Mouse (Mus musculus) left cerebral cortex, postnatal 10 days (tissue): ENCODE results near the gene Aff4. TPM values are rescaled to one million over a fixed set of nuclear protein-coding genes. Genes with fewer than 3 reads are reported as not detected.

Experiments used
- DNase-seq, 2 experiments: peaks; one replicate each; pipeline ENCODE4 v3.0.0; 2021 to 2022; ENCODE audit warnings: low spot score in 2 of 2, mixed read lengths in 1 of 2; ENCODE audit errors: extremely low spot score in 1 of 2
- intact Hi-C: fragments of 180-260 bp; cut with DNase I; formaldehyde crosslinking; loops from one replicate; pipeline ENCODE4 v1.15.1; 2025
- total RNA-seq, 2 experiments: library from RNA; stranded (reverse); gene quantifications; 2 replicates each; pipeline ENCODE4 v1.2.3; 2021

Gene Aff4
- total RNA-seq, 2 experiments from 2014 or later = 172 to 173 TPM

DNA sequence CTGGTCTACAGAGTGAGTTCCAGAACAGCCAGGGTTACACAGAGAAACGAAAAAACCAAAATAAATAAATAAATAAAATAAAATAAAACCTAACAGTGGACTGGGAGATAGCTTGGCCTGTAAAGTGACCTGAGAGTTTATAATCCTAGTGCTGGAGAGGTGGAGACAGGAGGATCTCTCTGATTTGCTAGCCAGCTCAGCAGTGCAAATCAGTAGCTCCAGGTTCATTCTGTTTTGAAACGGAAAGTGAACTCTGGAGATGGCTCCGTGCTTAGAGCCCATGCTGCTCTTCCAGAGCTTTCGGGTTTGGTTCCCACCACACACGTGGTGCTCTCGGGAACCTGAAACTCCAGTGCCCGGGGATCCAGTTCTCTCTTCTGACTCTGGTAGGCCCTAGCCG is 97.4 kb downstream of the Aff4 start:
- intact Hi-C loops = loop anchor here (10.0 kb wide), 1 partner anchor 863 kb away; no protein-coding TSS in a partner anchor
- DNase-seq = no peak

- peak in 1 of 2 experiments; percentile 54 for DNase-seq
- intact Hi-C loops = loop anchor here (10.0 kb wide), 1 partner anchor 864 kb away; no protein-coding TSS in a partner anchor
Observed at GRCm38 (mm10) chr11:53448529-53448928, 97.9 kb downstream of the Aff4 start.

DNA sequence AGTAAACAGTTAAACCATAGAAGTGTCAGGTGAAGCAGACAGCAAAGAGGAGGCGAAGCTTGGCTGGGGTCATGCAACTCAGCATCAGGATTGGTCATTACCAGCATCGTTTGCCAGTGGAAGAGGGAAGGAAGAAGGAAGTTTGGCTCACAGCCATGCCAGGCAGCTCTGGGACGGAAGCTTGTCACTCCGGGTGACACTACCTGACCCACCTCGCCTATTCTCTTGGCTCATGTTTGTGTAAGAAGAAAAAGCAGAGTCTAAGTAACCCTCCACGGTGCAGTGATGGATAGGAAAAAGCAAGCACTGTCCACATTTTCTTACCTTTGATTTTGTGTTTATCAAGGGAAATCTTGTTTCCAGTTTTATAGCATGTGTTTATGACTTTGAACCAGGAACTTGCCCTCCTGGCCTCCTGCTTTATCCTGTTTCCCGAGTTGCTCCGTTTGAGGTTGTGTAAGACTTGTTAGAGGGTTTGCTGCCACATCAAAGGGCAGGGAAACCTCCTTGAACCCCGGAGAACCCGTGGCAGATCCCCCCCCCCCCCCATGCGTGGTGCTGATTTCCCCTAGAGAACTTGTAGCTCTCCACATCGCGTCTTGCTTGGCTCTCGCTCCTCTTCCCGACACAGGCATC is 99.6 kb downstream of the Aff4 start:
- peak in 1 of 2 experiments; percentile 36 for DNase-seq
- intact Hi-C loops = no loop called here

- intact Hi-C loops = no loop called here
- peak in 1 of 2 experiments; percentile 10 for DNase-seq
Observed at GRCm38 (mm10) chr11:53451361-53451760, 100.7 kb downstream of the Aff4 start.

DNA sequence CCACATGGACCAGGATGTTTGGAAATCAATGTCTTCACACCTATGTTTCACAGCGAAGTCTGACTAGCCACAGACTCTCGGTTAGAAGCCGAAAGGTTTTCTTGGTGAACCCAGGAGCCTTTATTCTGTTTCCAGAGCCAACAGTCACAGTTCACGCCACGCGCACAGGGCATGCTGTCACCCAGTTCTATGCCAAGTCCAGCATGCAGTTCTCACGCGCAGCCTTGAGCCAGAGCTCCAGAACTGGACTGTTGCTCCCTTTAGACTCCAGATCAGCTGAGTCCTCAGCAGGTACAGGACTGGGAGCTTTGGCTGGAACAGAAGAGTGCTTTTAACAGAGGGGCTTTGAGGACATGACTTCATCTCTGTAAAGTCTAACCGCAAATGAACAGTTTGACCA is 101.8 kb downstream of the Aff4 start:
- peak in 1 of 2 experiments; percentile 10 for DNase-seq
- intact Hi-C loops = no loop called here

DNA sequence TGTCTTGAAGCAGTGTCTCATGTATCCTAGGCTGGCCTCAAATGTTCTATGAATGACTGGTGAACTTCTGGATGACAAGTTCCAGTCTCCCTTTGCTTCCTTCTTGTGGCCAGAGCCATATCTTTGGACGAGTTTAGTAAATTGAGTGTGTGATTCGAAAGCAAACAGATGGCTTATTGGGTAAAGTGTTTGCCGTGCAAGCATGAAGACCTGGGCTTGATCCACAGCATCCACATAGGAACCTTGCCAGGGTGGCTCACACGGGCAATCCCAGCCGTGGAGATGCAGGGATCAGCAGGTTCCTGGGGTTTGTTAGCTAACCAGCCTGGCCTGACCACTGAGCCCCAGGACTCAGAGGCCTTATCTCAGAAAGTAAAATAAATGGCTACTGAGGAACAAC is 102.4 kb downstream of the Aff4 start:
- intact Hi-C loops = no loop called here
- peak in 1 of 2 experiments; percentile 12 for DNase-seq

- DNase-seq = peak in 1 of 2 experiments; percentile 82
- intact Hi-C loops = no loop called here
Observed at GRCm38 (mm10) chr11:53456474-53457371, 106.1 kb downstream of the Aff4 start, which contains the start of the genes Gm10447 and Shroom1. TSS of gene Gm10447 (minus strand) at chr11:53457110. TSS of gene Shroom1 (plus strand) at chr11:53457205.

DNA sequence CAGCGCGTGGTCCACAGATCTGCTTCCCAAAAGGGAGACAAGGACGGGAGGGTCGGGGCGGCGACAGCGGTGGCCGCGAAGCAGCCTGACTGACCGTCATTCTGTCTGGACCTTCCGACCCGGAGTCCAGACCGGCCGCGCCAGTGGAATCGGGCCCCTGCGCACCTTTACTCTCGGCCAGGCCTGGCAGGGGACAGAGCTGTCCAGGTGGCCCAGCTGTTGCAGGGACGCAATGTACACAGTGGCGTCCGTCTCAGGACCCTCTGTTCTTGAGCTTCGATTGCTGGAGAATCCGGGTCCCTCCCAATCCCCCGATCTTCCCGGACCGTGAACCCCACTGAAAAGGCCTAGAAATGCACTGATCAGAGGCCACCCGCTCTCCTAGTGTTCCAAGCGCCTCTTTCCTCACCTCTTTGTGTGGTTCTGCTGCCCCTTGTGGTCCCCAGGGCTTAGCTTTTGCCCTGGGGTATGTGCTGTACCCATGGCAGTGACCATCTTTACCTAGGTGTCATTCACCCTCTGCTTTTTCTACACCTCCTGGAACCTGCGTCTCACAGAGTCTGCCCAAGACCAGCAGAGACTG is 106.8 kb downstream of the Aff4 start:
- DNase-seq = peak in 1 of 2 experiments; percentile 25
- intact Hi-C loops = no loop called here

- no peak for DNase-seq
- intact Hi-C loops = no loop called here
Observed at GRCm38 (mm10) chr11:53458996-53459395, 108.4 kb downstream of the Aff4 start.

- no peak for DNase-seq
- intact Hi-C loops = no loop called here
Observed at GRCm38 (mm10) chr11:53460192-53460591, 109.6 kb downstream of the Aff4 start.

GRCm38 (mm10) chr11:53461727-53462126 is 111.1 kb downstream of the Aff4 start:
- no peak for DNase-seq
- intact Hi-C loops = no loop called here

- intact Hi-C loops = no loop called here
- peak; percentile 44 to 62 for DNase-seq
Observed at GRCm38 (mm10) chr11:53463551-53464424, 113.2 kb downstream of the Aff4 start.

DNA sequence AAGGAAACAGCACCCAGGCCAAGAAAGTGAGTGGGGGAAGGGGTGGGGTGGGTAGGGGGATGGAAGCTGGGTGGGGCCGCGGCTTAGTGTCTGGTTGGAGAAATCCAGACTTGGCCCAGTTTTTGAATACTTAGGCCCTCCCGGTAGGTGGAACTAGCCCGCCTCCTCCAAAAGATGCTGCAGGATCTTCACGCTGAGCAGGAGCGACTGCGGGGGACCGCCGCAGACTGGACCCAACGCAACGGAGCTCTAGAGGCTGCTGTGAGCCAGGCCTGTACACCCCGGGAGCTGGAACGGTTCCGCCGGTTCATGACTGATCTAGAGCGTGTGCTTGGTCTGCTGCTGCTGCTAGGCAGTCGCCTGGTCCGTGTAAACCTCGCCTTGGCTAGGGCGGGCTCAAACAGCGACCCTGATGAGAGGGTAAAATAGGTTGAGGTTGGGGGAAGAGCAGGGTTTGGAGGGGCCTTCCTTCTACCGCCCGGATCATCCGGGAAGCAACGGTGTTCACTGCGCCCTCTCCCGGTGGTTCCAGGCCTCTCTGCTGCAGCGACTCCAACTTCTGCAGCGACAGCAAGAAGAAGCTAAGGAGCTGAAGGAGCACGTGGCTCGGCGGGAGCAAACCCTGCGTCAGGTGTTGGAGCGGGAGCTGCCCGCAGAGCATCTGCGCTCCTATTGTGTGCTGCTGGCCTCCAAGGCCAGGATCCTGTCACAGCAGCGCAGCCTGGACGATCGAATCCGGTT is 115.8 kb downstream of the Aff4 start:
- peak; percentile 78 to 90 for DNase-seq
- intact Hi-C loops = no loop called here

DNA sequence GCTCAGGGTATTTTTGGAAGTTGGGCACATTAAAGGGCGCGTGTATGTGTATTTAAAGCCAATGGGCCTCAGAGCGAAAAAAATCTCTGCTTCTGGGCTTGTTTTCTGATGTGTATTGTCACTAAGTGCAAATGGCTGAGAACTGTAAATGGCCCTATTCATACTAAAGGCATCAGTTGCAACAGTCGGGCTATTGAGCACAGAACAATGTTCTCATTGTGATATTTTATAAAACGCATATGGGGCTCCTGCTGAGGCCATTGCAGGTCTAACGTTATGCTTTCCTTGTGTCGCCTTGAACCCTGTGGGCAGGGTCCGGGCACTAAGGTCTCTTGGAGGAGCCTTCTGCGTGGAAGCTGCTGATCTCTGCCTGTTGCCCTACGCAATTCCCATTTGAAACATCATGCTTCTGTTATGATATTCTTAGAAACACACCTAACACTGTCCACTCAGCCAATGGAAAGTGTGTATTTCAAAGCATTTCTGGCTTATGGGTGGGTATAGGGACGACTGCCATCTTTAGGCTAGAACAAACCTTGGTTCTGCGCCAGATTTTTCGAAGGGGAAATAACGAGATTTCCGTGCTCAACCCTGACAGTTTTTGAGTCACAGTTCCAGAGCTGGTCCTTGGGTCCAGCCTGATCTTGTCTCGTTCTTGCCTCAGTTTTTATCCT is 118.8 kb downstream of the Aff4 start:
- DNase-seq = peak in 1 of 2 experiments; percentile 72
- intact Hi-C loops = no loop called here

DNA sequence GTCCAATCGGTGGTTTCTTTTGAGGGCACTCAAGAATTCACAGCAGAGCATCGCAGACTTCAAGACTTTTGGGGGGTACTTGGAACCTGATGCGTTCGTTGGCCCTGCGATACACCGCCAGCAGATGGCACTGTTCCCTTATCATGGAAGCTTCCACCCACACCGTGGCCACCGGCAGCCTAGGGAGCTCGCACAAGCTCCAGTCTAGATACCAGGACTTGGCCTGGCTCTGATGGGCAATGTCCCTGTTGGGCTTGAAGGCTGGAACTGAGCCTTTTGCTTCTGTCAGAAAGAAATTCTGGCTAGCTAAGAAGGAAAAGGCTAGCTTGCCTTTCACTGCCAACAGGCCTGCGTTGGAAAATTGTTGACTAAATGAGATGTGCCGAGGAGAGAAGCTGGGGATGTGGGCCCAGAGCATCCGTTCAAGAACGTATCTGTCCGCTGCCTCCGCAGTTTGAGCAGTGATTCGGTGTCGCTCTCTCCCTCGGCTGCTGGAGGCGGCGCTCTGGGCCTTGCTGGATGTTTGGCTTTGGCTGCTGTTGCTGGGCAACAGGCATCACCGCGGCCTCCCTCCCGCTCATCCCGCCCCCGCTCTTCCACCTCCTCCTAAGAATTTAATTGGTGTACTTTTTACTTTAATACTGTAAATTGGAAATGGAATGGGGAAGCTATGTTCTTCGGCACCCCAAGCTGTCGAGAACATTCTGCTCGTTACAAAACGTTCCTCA is 119.5 kb downstream of the Aff4 start, which contains the start of gene Gm9837:
Gene Gm9837, minus strand, starts transcription at position 512 of the 728 bp plus-strand sequence.
- intact Hi-C loops = loop anchor here (5.0 kb wide), 2 partner anchors 97 to 267 kb away; partner anchors contain the start of gene Kif3a
- peak; percentile 91 to 93 for DNase-seq
